Mouse (Mus musculus): ENCODE measurements at regions not wholly inside any gene's neighbourhood (a gene's known extent, or its start where the extent isn't known, plus 50 kb on each side); places are given as distances from the start of the nearest gene placed in this dataset.
A peak's percentile ranks its signal among the peaks of the same experiment; 100 is the strongest.

DNA sequence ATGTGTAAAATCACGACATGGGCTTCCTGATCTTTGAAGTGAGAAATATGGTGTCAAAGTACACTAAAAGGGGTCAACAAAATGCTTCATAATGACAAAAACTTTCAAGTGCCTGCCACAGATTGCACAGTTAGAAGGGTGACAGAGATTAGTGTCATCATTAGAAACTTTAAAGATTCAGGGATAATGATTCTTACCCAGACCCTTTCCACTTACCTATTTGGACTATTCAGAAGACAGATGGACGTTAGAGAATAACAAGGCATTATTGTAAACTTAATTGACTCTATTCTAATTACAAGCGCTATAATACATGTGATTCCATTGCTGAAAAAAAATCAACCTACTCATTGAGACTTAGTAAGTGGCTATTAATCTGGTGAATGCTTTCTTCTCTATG, 162.6 kb upstream of the Pcdh20 start:
- no peak for ATAC-seq (ENCODE audit: low TSS enrichment)

GRCm38 (mm10) chr14:88595376-88595775, 124.2 kb upstream of the Pcdh20 start:
- ATAC-seq (ENCODE audit: low TSS enrichment) = peak; percentile 83

DNA sequence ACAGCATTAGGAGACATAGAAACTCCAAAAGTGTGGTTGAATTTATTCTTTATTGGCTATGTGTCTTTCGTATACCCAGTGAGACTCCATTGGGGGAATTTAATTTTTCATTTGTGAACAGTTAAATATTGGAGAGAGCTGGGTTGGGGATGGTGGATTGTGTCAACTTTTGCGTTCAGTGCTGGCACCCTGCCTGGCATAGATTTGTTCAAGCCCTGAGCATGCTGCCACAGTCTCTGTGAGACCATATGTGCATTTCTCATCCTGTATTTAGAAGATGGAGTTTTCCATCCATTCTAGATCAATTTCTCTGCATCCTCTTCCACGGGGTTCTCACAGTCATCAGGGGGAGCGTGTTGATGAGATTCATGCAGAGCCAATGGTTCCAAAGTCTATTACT, 98.9 kb upstream of the Pcdh20 start:
- no peak for ATAC-seq (ENCODE audit: low TSS enrichment)

DNA sequence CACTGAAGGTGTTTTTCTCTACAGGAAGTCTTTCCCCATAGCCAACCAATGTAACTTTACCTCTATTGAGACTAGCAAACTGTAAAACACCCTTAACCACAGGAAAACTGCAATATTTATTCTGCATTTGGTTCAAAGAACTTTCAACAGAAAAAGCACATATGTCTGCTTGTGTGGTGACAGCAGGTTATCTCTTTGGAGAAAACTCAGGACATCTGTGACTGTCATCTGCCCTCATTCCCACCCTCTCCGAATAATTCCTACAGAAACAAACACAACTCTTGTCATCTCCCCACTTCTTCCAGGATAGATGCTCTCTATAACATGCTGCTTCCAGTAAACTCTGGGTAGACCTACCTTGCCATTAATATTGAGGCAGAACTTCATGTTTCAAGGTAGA, 96.4 kb upstream of the Pcdh20 start:
- ATAC-seq (ENCODE audit: low TSS enrichment) = no peak

DNA sequence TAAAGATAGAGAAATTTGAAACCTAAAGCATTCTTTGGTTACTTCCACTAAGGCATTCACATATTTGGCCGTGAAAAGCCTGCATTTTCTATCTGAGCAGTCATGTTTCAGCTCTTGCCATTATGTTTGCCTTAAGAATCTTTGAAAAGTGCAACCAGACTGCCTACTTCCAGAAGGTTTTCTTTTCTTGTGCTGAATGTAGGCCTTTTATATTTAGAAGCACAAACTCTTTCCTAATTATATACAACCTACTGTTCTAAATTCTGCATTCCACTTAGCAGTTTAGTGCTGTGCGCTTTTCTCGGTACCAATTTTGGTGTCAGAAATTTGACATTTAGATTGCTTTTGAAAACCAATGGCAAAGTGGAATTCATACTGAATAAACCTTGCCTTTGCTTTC, 72.4 kb upstream of the Pcdh20 start:
- ATAC-seq (ENCODE audit: low TSS enrichment) = peak; percentile 100

- no peak for ATAC-seq (ENCODE audit: low TSS enrichment)
These were observed 71.3 kb upstream of the Pcdh20 start for GRCm38 (mm10) chr14:88542522-88542921.
